Mouse (Mus musculus): ENCODE data around the gene Nenf.

Nenf gene

DNA sequence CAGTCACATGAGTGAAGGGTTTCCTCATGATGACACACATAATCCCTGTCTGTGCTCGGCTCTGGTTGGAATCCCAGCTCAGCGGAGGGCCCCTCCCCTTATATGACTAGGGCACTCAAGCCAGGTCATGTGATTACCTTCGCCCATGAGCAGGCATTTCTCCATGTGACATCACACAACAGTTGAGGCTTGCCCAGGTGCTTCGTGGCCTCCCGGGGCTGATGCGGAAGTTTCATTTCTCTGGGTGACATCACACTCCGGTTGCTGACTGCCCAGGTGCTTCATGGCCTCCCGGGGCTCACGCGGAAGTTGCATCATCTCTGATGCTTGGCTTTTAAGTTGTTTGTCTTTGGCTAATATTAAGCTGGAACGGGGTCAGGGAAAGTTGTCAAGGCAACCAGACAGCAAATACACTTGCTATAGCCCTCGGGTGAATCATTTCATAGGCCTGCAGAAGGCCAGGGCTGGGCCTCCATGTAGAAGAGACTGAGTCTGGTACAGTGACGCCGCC is 40.4 kb downstream of the Nenf start:
- TF ChIP-seq GATA4 (IDR thresholded peaks at IDR 0.05; ENCODE audit: insufficient replicate concordance, low read length): no peak

DNA sequence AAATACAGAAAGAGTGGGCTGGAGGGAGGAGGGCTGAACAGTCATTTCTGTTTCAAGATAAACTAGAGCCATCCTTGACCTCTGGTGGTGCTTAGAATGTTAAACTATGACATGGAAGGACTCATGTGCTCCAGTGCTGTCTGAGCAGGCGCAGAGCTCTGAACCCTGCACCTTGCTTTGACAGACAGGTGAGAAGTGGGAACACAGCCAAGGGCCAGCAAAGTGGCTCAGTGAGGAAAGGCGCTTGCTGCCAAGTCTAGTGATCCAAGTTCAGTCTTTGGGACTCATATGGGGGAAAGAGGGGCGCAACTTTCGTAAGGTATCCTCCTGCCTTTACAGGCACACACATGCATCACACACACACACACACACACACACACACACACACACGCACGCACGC is 41.8 kb downstream of the Nenf start:
- TF ChIP-seq GATA4 (IDR thresholded peaks at IDR 0.05; ENCODE audit: insufficient replicate concordance, low read length): no peak

DNA sequence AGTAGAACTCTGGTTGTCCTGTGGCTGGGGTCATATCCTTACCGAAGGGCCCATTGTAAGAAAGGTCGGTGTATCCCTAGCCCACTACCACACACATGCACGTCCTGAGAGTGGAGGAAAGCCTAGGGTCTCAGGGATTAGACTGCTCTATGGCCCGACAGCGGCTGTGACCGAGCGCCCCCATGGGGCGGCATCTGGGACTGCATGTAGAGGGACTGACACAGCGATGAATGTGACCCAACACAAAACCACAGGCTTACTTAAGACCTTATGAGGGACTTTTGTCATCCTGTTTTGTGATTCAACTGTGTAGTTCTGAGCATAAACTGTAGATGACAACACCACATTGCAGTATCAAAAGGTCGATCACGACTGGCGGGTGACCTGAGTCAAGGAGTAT is 42.5 kb downstream of the Nenf start:
- TF ChIP-seq GATA4 (IDR thresholded peaks at IDR 0.05; ENCODE audit: insufficient replicate concordance, low read length): no peak

DNA sequence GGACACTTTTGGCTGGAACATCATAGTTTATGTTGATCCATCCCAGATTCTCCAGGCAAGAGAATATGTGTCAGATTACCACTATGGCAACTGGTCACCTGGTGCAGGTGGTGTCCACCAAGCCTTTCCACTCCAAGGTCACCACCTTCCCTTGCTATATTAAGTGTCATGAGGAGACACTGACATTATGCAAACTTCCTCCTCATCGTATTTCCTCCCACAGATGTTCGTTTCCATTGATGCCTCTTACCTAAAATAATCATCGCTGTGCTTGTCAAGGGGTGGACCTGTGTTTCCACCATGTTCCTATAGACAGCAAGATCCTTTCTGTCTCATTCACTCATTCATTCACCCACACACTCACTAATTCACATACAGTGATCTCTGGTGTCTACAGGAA is 45.3 kb downstream of the Nenf start:
- TF ChIP-seq GATA4 (IDR thresholded peaks at IDR 0.05; ENCODE audit: insufficient replicate concordance, low read length): no peak

- TF ChIP-seq GATA4 (IDR thresholded peaks at IDR 0.05; ENCODE audit: insufficient replicate concordance, low read length): no peak
Measured at GRCm38 (mm10) chr1:191269648-191269952, 48.4 kb downstream of the Nenf start.

- no peak for TF ChIP-seq GATA4 (IDR thresholded peaks at IDR 0.05; ENCODE audit: insufficient replicate concordance, low read length)
Measured at GRCm38 (mm10) chr1:191268797-191269647, 49.0 kb downstream of the Nenf start.

- TF ChIP-seq GATA4 (IDR thresholded peaks at IDR 0.05; ENCODE audit: insufficient replicate concordance, low read length): no peak
Measured at GRCm38 (mm10) chr1:191267856-191268255, 50.1 kb downstream of the Nenf start.

DNA sequence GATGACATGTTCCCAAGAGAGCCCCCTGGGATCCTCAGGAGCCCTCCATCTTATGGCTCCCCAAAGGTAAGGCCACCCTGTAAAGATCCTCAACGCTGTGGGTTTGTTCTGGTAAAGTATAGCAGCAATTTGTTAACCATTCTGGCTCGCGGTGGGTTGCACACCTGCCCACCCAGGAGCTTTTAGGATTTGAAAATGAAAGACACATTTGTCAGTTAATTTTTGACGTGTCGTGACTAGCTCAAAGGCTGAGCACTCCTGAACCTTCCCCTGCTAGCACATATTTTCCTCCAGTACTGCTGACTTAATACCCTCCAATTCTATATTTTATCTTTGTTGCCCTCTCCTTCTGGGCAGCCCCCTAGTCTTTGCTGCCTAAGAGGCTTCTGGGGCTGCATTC is 50.8 kb downstream of the Nenf start:
- no peak for TF ChIP-seq GATA4 (IDR thresholded peaks at IDR 0.05; ENCODE audit: insufficient replicate concordance, low read length)

DNA sequence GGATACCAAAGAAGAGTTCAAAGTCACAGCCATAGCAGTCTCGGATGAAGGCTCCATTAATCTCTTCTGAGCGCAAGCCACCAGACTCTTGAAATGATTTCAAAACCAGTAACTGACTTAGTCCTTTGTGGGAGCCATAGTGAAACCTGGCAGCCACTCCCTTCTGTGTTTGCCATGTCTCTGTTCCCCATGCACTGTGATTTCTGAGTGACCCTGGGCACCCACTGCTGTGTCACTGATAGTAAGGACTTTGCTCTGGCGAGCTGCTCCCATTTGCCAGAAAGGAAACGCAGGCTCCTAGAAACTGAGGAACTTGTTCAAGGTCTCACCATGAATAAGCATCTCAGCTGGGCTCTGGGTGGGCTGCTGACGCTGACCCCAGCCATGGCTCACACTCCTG is 54.5 kb downstream of the Nenf start:
- TF ChIP-seq GATA4 (IDR thresholded peaks at IDR 0.05; ENCODE audit: insufficient replicate concordance, low read length): no peak

DNA sequence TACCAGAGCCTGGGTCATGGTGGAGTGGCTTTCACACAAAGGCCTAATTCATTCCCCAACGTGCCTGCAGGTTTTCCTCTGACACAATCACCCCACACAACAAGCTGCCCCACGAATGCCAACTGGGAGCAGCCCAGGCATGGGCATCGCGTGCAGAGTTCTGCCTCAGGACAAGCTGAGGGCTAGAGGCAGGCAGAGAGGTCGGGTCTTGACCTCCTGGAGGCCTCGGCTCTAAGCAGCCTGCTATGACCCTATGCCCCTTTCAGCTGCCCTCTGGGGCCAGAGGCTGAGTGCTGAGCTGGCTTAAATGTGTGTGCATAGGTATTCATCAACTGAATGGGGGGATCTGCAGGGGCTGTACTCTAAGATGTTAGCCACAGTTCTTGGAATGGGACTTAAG is 56.1 kb downstream of the Nenf start:
- no peak for TF ChIP-seq GATA4 (IDR thresholded peaks at IDR 0.05; ENCODE audit: insufficient replicate concordance, low read length)

DNA sequence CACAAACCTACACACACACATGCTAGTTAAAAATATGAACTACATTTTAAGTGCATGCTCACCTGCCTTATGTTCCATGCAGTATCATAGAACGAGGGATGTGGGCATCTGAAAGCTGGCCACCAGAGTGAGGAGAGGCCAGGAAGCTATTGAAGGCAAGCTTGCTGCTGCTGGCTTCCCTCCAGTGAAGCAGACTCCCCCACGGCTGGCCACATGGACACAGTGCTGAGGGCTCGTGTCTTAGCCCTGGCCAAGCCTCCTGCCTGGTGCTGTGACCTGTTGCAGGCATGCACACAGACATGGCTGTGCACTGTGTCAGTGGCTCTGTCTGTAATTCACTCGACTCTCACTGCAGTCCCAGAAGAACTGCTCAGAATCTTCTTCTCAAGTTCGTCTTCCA is 58.3 kb downstream of the Nenf start:
- no peak for TF ChIP-seq GATA4 (IDR thresholded peaks at IDR 0.05; ENCODE audit: insufficient replicate concordance, low read length)

DNA sequence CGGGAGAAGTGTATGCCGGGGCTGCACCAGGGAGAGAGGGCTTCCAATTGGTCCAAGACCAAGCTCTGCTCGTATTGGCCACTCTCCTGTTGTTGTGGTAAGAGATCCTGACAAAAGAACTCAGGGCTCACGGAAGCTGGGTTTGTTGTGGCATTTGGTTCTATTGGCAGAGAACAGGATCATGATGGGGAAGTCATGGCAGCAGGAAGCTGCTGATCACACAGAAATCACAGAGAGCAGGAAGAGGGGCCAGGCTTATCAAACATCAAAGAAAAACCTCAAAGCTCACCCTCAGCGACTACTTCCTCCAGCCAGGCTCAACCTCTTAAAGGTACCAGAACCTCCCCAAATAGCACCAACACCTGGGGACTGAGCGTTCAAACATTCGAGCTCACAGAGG is 58.9 kb downstream of the Nenf start:
- TF ChIP-seq GATA4 (IDR thresholded peaks at IDR 0.05; ENCODE audit: insufficient replicate concordance, low read length): no peak

- TF ChIP-seq GATA4 (IDR thresholded peaks at IDR 0.05; ENCODE audit: insufficient replicate concordance, low read length): no peak
Measured at GRCm38 (mm10) chr1:191258521-191258920, 59.5 kb downstream of the Nenf start.

DNA sequence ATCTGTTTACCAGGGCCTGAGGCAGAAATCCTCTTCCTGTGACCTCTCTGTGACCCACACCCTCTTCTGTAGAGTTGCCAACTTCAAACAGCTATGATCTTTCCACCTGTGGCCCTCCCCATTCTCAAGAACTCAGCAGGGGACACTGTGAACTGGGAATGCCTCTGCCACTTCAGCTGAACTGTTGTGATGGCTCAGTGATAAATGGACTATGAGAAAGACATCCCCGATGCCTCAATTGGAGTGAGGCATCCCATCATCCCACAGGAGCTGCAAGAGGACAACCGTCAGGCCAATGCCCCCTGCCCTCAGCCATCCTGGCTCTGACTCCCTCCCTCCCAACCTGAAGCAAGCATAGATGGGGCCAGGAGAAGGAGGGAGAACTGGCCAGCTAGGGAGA is 60.0 kb downstream of the Nenf start:
- no peak for TF ChIP-seq GATA4 (IDR thresholded peaks at IDR 0.05; ENCODE audit: insufficient replicate concordance, low read length)

- TF ChIP-seq GATA4 (IDR thresholded peaks at IDR 0.05; ENCODE audit: insufficient replicate concordance, low read length): no peak
Measured at GRCm38 (mm10) chr1:191257351-191257771, 60.6 kb downstream of the Nenf start.

Measured in liver, adult (tissue).